Mouse (Mus musculus): ENCODE data around the gene Ypel4. TPM values are rescaled to one million over a fixed set of nuclear protein-coding genes. Genes with fewer than 3 reads are reported as not detected.
"Not testable (repeated sequence)": the region's sequence is repeated elsewhere in the genome, so short reads cannot be mapped to it uniquely, and the experiment has no call there.

Gene Ypel4
- total RNA-seq, 2 experiments from 2014 or later, result 0.93 to 1.3 TPM

GRCm38 (mm10) chr2:84726716-84727115 lies 7.1 kb upstream of the Ypel4 start:
- intact Hi-C loops (cut with DNase I), result no loop called here
- DNase-seq, result no peak

GRCm38 (mm10) chr2:84727172-84727858 lies 6.5 kb upstream of the Ypel4 start, which contains the start of gene Clp1:
Gene Clp1 (minus strand): TSS chr2:84727350.
- peak; percentile 94 to 95 for DNase-seq
- intact Hi-C loops (cut with DNase I), result no loop called here

GRCm38 (mm10) chr2:84728191-84728590 lies 5.7 kb upstream of the Ypel4 start:
- DNase-seq; intact Hi-C loops (cut with DNase I): not testable (repeated sequence)

GRCm38 (mm10) chr2:84731206-84731605 lies 2.7 kb upstream of the Ypel4 start:
- intact Hi-C loops (cut with DNase I), result no loop called here
- DNase-seq, result no peak

GRCm38 (mm10) chr2:84732394-84732793 lies 1.5 kb upstream of the Ypel4 start:
- intact Hi-C loops (cut with DNase I), result no loop called here
- no peak for DNase-seq

- intact Hi-C loops (cut with DNase I), result no loop called here
Measured at GRCm38 (mm10) chr2:84734351-84734864, 550 bp downstream of the Ypel4 start.

GRCm38 (mm10) chr2:84734919-84735318 lies 1.1 kb downstream of the Ypel4 start:
- DNase-seq, result no peak
- intact Hi-C loops (cut with DNase I), result no loop called here

More at GRCm38 (mm10) chr2:84734351-84734864, 550 bp downstream of the Ypel4 start:
- no peak for DNase-seq

GRCm38 (mm10) chr2:84735346-84735920 lies 1.6 kb downstream of the Ypel4 start:
- intact Hi-C loops (cut with DNase I), result no loop called here
- DNase-seq, result no peak

- DNase-seq, result no peak
- intact Hi-C loops (cut with DNase I), result no loop called here
Measured at GRCm38 (mm10) chr2:84736312-84737161, 2.7 kb downstream of the Ypel4 start.

GRCm38 (mm10) chr2:84737451-84737925 lies 3.6 kb downstream of the Ypel4 start:
- no peak for DNase-seq
- intact Hi-C loops (cut with DNase I), result no loop called here

- intact Hi-C loops (cut with DNase I), result no loop called here
- peak; percentile 43 to 47 for DNase-seq
Measured at GRCm38 (mm10) chr2:84738271-84738911, 4.5 kb downstream of the Ypel4 start.

- intact Hi-C loops (cut with DNase I), result loop anchor here (2.0 to 5.0 kb wide), 2 partner anchors 16 to 57 kb away; partner anchors contain the start of gene Ube2l6
Measured at GRCm38 (mm10) chr2:84740608-84741333, 6.9 kb downstream of the Ypel4 start.

GRCm38 (mm10) chr2:84741841-84742450 lies 8.1 kb downstream of the Ypel4 start:
- DNase-seq, result no peak
- intact Hi-C loops (cut with DNase I), result loop anchor here (2.0 to 5.0 kb wide), 2 partner anchors 15 to 55 kb away; partner anchors contain the start of gene Ube2l6

More at GRCm38 (mm10) chr2:84740608-84741333, 6.9 kb downstream of the Ypel4 start:
- peak in 1 of 2 experiments; percentile 36 for DNase-seq

GRCm38 (mm10) chr2:84742451-84743283 lies 8.8 kb downstream of the Ypel4 start:
- intact Hi-C loops (cut with DNase I), result loop anchor here (5.0 kb wide), 1 partner anchor 55 kb away; the partner anchor contains the start of gene Ube2l6
- peak; percentile 29 to 43 for DNase-seq

- intact Hi-C loops (cut with DNase I), result loop anchor here (5.0 kb wide), 1 partner anchor 54 kb away; the partner anchor contains the start of gene Ube2l6
- DNase-seq, result peak; percentile 61 to 78
Measured at GRCm38 (mm10) chr2:84743561-84743960, 9.7 kb downstream of the Ypel4 start, which contains the start of gene Gm19426. Gene Gm19426 (minus strand): TSS chr2:84743655.

GRCm38 (mm10) chr2:84744126-84744525 lies 10.3 kb downstream of the Ypel4 start:
- DNase-seq, result no peak
- intact Hi-C loops (cut with DNase I), result loop anchor here (5.0 kb wide), 1 partner anchor 53 kb away; the partner anchor contains the start of gene Ube2l6

GRCm38 (mm10) chr2:84750115-84750514 lies 16.3 kb downstream of the Ypel4 start:
- intact Hi-C loops (cut with DNase I), result no loop called here
- DNase-seq, result peak; percentile 44 to 47

- no peak for DNase-seq
- intact Hi-C loops (cut with DNase I), result loop anchor here (2.0 kb wide), 1 partner anchor 15 kb away; no protein-coding TSS in a partner anchor
Measured at GRCm38 (mm10) chr2:84756245-84756644, 22.4 kb downstream of the Ypel4 start.
